Mouse (Mus musculus): ENCODE results near the gene Ginm1. TPM values are rescaled to one million over a fixed set of nuclear protein-coding genes. Genes with fewer than 3 reads are reported as not detected.

Ginm1 gene
- polyA plus RNA-seq, 1 experiment from 2014 or later, result 103 TPM

DNA sequence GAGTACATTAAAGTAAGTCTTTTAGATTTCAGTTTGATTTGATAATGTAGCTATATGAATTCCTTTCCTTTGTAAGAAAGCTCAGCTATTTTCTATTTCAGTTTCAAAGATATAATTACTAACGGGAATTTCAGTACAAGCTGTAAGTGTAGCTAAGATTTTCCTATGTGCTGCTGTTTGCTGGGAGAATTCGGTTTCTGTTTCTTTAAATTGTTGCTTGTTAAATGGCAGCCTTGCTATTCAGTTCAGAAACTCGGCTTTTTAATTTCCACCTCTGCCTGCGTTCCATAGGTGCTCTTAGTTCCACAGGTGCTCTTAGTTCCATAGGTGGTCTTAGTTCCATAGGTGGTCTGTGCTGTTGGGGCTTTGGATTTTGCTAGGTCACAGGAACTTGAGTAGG is 26.5 kb upstream of the Ginm1 start:
- Histone ChIP-seq H3K36me3 (ENCODE audit: control insufficient read depth, insufficient read depth, low read length) (peaks cover 12% of the 10 kb centered on the region), H3K9me3 (ENCODE audit: control insufficient read depth, low read length) (no peaks in the 10 kb centered on the region), H3K4me2 (ENCODE audit: low read depth, low read length) (no peak overlapping the region), H3K27me3 (ENCODE audit: control insufficient read depth, insufficient read depth, low read depth, low read length) (no peaks in the 10 kb centered on the region), H3K9ac (ENCODE audit: low read length) (no peak overlapping the region), H3K4me3 (ENCODE audit: low read length) (no peak overlapping the region), H3K27ac (ENCODE audit: low read length) (no peak overlapping the region), H3K4me1 (replicated peaks; ENCODE audit: control insufficient read depth, insufficient read depth, low read length) (no peaks in the 10 kb centered on the region)
- no peak for ATAC-seq (ENCODE audit: low read depth)
- 75% methylated on average over 4 of the region's 4 CpGs for WGBS

DNA sequence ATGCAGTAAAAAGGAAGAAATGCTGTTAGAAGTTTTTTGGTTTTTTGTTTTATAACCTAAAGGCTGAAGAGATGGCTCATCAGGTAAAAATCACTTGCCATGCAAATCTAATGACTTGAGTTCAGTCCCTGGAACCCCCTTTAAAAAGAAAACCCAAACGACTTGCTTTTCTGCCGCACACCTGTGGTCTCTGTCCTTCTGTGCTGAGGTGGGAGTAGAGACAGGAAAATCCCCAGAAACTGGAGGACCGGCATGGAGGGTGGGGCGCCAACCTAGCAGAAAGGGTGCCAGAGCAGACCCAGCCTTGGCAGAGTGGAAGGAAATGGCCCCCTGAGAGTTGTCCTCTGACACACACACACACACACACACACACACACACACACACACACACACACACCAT is 26.1 kb upstream of the Ginm1 start:
- H3K27me3 ChIP-seq (ENCODE audit: control insufficient read depth, insufficient read depth, low read depth, low read length), result no peaks in the 10 kb centered on the region
- no peak overlapping the region for H3K4me3 ChIP-seq (ENCODE audit: low read length)
- peaks cover 11% of the 10 kb centered on the region for H3K36me3 ChIP-seq (ENCODE audit: control insufficient read depth, insufficient read depth, low read length)
- H3K4me2 ChIP-seq (ENCODE audit: low read depth, low read length), result no peak overlapping the region
- H3K4me1 ChIP-seq (replicated peaks; ENCODE audit: control insufficient read depth, insufficient read depth, low read length), result no peaks in the 10 kb centered on the region
- no peak for ATAC-seq (ENCODE audit: low read depth)
- H3K9me3 ChIP-seq (ENCODE audit: control insufficient read depth, low read length), result no peaks in the 10 kb centered on the region
- H3K27ac ChIP-seq (ENCODE audit: low read length), result no peak overlapping the region
- no peak overlapping the region for H3K9ac ChIP-seq (ENCODE audit: low read length)
- 91% methylated on average over 4 of the region's 4 CpGs for WGBS

DNA sequence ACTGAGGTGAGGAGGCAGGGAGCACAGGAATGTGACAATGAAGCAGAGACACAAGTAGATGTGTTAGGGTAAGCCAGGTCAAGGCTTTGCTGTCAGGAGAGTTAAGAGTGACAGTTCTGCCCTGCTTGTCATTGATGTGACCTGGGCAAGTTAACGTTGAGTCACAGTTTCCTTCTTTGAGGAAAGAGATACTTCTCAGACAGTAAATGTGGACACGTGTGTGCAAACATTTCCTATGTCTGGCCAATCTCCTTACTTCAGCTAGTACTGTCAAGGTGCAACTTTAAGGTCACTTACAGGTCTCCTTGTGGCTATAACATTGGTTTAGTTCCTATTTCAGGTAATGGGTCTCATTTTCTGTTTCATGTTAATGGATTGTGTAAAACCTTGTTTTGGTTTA is 23.9 kb upstream of the Ginm1 start:
- no peak overlapping the region for H3K4me2 ChIP-seq (ENCODE audit: low read depth, low read length)
- H3K27me3 ChIP-seq (ENCODE audit: control insufficient read depth, insufficient read depth, low read depth, low read length), result no peaks in the 10 kb centered on the region
- H3K36me3 ChIP-seq (ENCODE audit: control insufficient read depth, insufficient read depth, low read length), result peaks cover 12% of the 10 kb centered on the region
- H3K27ac ChIP-seq (ENCODE audit: low read length), result no peak overlapping the region
- no peak for ATAC-seq (ENCODE audit: low read depth)
- no peak overlapping the region for H3K4me3 ChIP-seq (ENCODE audit: low read length)
- no peak overlapping the region for H3K9ac ChIP-seq (ENCODE audit: low read length)
- WGBS, result 71% methylated on average over 2 of the region's 2 CpGs
- no peaks in the 10 kb centered on the region for H3K4me1 ChIP-seq (replicated peaks; ENCODE audit: control insufficient read depth, insufficient read depth, low read length)
- H3K9me3 ChIP-seq (ENCODE audit: control insufficient read depth, low read length), result no peaks in the 10 kb centered on the region

DNA sequence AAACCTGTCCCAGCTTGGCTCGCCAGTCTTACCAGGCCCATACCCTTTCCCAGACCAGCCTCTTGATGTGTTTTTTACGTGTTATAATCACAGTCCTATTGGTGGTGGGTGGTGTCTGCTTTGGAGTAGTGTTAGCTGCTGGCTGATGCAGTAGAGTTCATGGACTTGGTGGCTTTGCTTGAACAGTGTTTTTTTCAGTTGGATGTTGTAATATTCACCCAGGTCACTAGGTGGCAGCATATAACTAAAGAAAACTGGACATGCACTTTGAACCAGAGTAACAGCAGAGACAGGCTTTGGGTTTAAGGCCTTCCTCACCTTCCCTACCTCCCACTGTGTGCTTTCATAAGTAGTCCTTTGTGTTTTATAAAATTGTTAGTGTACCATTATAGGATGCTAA is 17.3 kb upstream of the Ginm1 start:
- WGBS, result 50% methylated on average over 2 of the region's 2 CpGs
- Histone ChIP-seq H3K27me3 (ENCODE audit: control insufficient read depth, insufficient read depth, low read depth, low read length) (no peaks in the 10 kb centered on the region), H3K27ac (ENCODE audit: low read length) (no peak overlapping the region), H3K4me1 (replicated peaks; ENCODE audit: control insufficient read depth, insufficient read depth, low read length) (no peaks in the 10 kb centered on the region), H3K4me3 (ENCODE audit: low read length) (no peak overlapping the region), H3K36me3 (ENCODE audit: control insufficient read depth, insufficient read depth, low read length) (peaks cover 25% of the 10 kb centered on the region), H3K4me2 (ENCODE audit: low read depth, low read length) (no peak overlapping the region), H3K9ac (ENCODE audit: low read length) (no peak overlapping the region), H3K9me3 (ENCODE audit: control insufficient read depth, low read length) (no peaks in the 10 kb centered on the region)
- 0 out of 2 replicates have a peak, but pooled peaks have one; percentile 20 for ATAC-seq (ENCODE audit: low read depth)

GRCm38 (mm10) chr10:7802519-7803140 is 10.0 kb upstream of the Ginm1 start:
- H3K9ac ChIP-seq (ENCODE audit: low read length), result no peak overlapping the region
- H3K27ac ChIP-seq (ENCODE audit: low read length), result no peak overlapping the region
- no peaks in the 10 kb centered on the region for H3K4me1 ChIP-seq (replicated peaks; ENCODE audit: control insufficient read depth, insufficient read depth, low read length)
- 90% methylated on average over 2 of the region's 2 CpGs for WGBS
- H3K4me3 ChIP-seq (ENCODE audit: low read length), result no peak overlapping the region
- no peaks in the 10 kb centered on the region for H3K9me3 ChIP-seq (ENCODE audit: control insufficient read depth, low read length)
- peaks cover 34% of the 10 kb centered on the region for H3K36me3 ChIP-seq (ENCODE audit: control insufficient read depth, insufficient read depth, low read length)
- ATAC-seq (ENCODE audit: low read depth), result no peak
- no peak overlapping the region for H3K4me2 ChIP-seq (ENCODE audit: low read depth, low read length)
- H3K27me3 ChIP-seq (ENCODE audit: control insufficient read depth, insufficient read depth, low read depth, low read length), result no peaks in the 10 kb centered on the region

DNA sequence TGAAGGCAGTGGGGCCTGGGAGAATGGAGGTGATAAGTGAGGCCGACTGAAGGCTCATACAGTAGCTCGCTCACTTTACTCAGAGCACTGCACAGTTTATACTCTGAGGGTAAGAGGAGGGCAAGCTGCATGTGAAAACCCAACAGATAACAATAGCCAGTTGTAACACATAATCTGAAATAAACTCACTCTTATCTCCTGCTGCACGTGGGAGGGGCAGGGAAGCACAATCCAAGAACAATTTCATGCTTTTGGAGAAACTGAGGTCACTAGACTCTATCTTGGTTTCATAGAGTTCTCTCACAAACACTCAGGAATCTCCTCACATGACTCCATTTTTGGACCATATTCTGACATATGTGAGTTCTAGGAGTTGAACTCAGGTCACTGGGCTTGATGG is 8.6 kb upstream of the Ginm1 start:
- Histone ChIP-seq H3K27ac (ENCODE audit: low read length) (no peak overlapping the region), H3K9ac (ENCODE audit: low read length) (no peak overlapping the region), H3K27me3 (ENCODE audit: control insufficient read depth, insufficient read depth, low read depth, low read length) (no peaks in the 10 kb centered on the region), H3K4me3 (ENCODE audit: low read length) (no peak overlapping the region), H3K36me3 (ENCODE audit: control insufficient read depth, insufficient read depth, low read length) (peaks cover 40% of the 10 kb centered on the region), H3K4me2 (ENCODE audit: low read depth, low read length) (no peak overlapping the region), H3K9me3 (ENCODE audit: control insufficient read depth, low read length) (no peaks in the 10 kb centered on the region), H3K4me1 (replicated peaks; ENCODE audit: control insufficient read depth, insufficient read depth, low read length) (no peaks in the 10 kb centered on the region)
- no peak for ATAC-seq (ENCODE audit: low read depth)
- 83% methylated on average over 3 of the region's 3 CpGs for WGBS

GRCm38 (mm10) chr10:7792254-7792750 is 322 bp downstream of the Ginm1 start:
- Histone ChIP-seq H3K4me2 (ENCODE audit: low read depth, low read length) (peak overlapping the region; percentile 63), H3K9me3 (ENCODE audit: control insufficient read depth, low read length) (no peaks in the 10 kb centered on the region), H3K4me3 (ENCODE audit: low read length) (peak overlapping the region; percentile 71), H3K36me3 (ENCODE audit: control insufficient read depth, insufficient read depth, low read length) (peaks cover 22% of the 10 kb centered on the region), H3K9ac (ENCODE audit: low read length) (peak overlapping the region; percentile 94), H3K4me1 (replicated peaks; ENCODE audit: control insufficient read depth, insufficient read depth, low read length) (peaks cover 9% of the 10 kb centered on the region), H3K27ac (ENCODE audit: low read length) (peak overlapping the region; percentile 63; the same call in 1 of the 2 replicates), H3K27me3 (ENCODE audit: control insufficient read depth, insufficient read depth, low read depth, low read length) (no peaks in the 10 kb centered on the region)
- under 1% methylated on average over 10 of the region's 10 CpGs for WGBS
- peak; percentile 59 for ATAC-seq (ENCODE audit: low read depth)

DNA sequence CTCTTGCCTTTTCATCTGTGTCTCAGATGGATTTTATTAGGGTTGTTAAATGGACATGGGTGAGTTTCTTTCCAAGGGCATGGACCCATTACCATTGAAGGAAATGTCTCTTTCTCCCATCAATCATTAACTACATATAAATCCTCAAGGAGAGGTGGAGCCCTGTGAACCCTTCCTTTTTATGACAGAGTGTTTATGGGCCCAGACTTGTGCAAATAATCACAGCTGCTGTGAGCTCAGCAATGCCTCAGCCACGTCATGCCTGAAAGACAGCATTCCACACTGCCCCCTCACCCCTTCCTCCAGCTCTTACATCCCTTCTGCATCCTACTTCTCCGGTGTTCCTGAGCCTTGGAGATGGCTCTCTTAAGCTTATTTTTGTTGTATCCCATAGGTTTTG is 5.3 kb downstream of the Ginm1 start:
- WGBS, result 27% methylated on average over 2 of the region's 2 CpGs
- Histone ChIP-seq H3K27me3 (ENCODE audit: control insufficient read depth, insufficient read depth, low read depth, low read length) (no peaks in the 10 kb centered on the region), H3K4me1 (replicated peaks; ENCODE audit: control insufficient read depth, insufficient read depth, low read length) (peaks cover 3% of the 10 kb centered on the region; the same call in 1 of the 2 replicates), H3K4me2 (ENCODE audit: low read depth, low read length) (no peak overlapping the region), H3K27ac (ENCODE audit: low read length) (no peak overlapping the region), H3K36me3 (ENCODE audit: control insufficient read depth, insufficient read depth, low read length) (peaks cover 16% of the 10 kb centered on the region), H3K9ac (ENCODE audit: low read length) (no peak overlapping the region), H3K4me3 (ENCODE audit: low read length) (no peak overlapping the region), H3K9me3 (ENCODE audit: control insufficient read depth, low read length) (no peaks in the 10 kb centered on the region)
- no peak for ATAC-seq (ENCODE audit: low read depth)

DNA sequence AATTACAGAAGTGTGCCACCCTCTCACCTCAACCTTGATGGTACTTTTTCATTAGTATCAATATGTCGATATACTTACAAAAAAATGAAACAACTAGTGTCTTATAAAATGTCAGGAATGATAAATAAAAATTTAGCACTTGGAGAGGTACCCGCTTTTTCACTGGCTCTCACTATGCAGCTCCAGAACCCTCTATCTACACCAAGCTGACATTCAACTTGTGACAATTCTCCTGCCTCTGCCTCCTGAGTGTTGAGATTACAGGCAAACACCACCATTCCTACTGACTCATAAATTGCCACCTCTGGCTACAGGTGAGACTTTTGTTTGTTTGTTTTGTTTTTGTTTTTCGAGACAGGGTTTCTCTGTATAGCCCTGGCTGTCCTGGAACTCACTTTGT is 11.4 kb downstream of the Ginm1 start:
- Histone ChIP-seq H3K4me3 (ENCODE audit: low read length) (peak overlapping the region; percentile 100), H3K4me1 (replicated peaks; ENCODE audit: control insufficient read depth, insufficient read depth, low read length) (peaks cover 6% of the 10 kb centered on the region; the same call in 1 of the 2 replicates), H3K9ac (ENCODE audit: low read length) (peak overlapping the region; percentile 56; the same call in 1 of the 2 replicates), H3K27ac (ENCODE audit: low read length) (no peak overlapping the region), H3K9me3 (ENCODE audit: control insufficient read depth, low read length) (no peaks in the 10 kb centered on the region), H3K4me2 (ENCODE audit: low read depth, low read length) (peak overlapping the region; percentile 67), H3K36me3 (ENCODE audit: control insufficient read depth, insufficient read depth, low read length) (peaks cover 7% of the 10 kb centered on the region), H3K27me3 (ENCODE audit: control insufficient read depth, insufficient read depth, low read depth, low read length) (no peaks in the 10 kb centered on the region)
- 47% methylated on average over 3 of the region's 3 CpGs for WGBS
- peak; percentile 15 for ATAC-seq (ENCODE audit: low read depth)
